Mouse (Mus musculus) cerebellum, adult 9-10 months (tissue): Measurements from ENCODE around the gene Gpr146.
A peak's percentile ranks its signal among the peaks of the same experiment; 100 is the strongest.

Experiments used
- DNase-seq: peaks from one replicate; pipeline ENCODE4 v3.0.0; 2022

Gene Gpr146

GRCm38 (mm10) chr5:139359244-139359643 is 18.3 kb upstream of the Gpr146 start:
- DNase-seq, result no peak

- DNase-seq, result no peak
Observed at GRCm38 (mm10) chr5:139363858-139364257, 13.6 kb upstream of the Gpr146 start.

- peak; percentile 93 for DNase-seq
Observed at GRCm38 (mm10) chr5:139364260-139364910, 13.1 kb upstream of the Gpr146 start.

- no peak for DNase-seq
Observed at GRCm38 (mm10) chr5:139364911-139365571, 12.5 kb upstream of the Gpr146 start.

- no peak for DNase-seq
Observed at GRCm38 (mm10) chr5:139365827-139366226, 11.7 kb upstream of the Gpr146 start.

GRCm38 (mm10) chr5:139366484-139366883 is 11.0 kb upstream of the Gpr146 start:
- no peak for DNase-seq

GRCm38 (mm10) chr5:139367884-139368458 is 9.5 kb upstream of the Gpr146 start:
- DNase-seq, result no peak

- DNase-seq, result no peak
Observed at GRCm38 (mm10) chr5:139368638-139369320, 8.7 kb upstream of the Gpr146 start.

- DNase-seq, result no peak
Observed at GRCm38 (mm10) chr5:139370336-139370735, 7.2 kb upstream of the Gpr146 start.

- no peak for DNase-seq
Observed at GRCm38 (mm10) chr5:139371118-139371517, 6.4 kb upstream of the Gpr146 start.

GRCm38 (mm10) chr5:139371631-139372401 is 5.7 kb upstream of the Gpr146 start:
- peak; percentile 86 for DNase-seq

- no peak for DNase-seq
Observed at GRCm38 (mm10) chr5:139373126-139373525, 4.4 kb upstream of the Gpr146 start.

- no peak for DNase-seq
Observed at GRCm38 (mm10) chr5:139373889-139374444, 3.5 kb upstream of the Gpr146 start.

GRCm38 (mm10) chr5:139374841-139375240 is 2.7 kb upstream of the Gpr146 start:
- DNase-seq, result no peak

- DNase-seq, result no peak
Observed at GRCm38 (mm10) chr5:139378271-139378556, 717 bp downstream of the Gpr146 start.

GRCm38 (mm10) chr5:139378986-139379629 is 1.6 kb downstream of the Gpr146 start:
- DNase-seq, result no peak

GRCm38 (mm10) chr5:139379771-139380384 is 2.4 kb downstream of the Gpr146 start:
- DNase-seq, result no peak

GRCm38 (mm10) chr5:139380385-139381248 is 3.1 kb downstream of the Gpr146 start:
- DNase-seq, result peak; percentile 90

GRCm38 (mm10) chr5:139381586-139382513 is 4.4 kb downstream of the Gpr146 start:
- no peak for DNase-seq

GRCm38 (mm10) chr5:139382760-139383159 is 5.3 kb downstream of the Gpr146 start:
- no peak for DNase-seq
